14 mouse cellular contexts compared by ENCODE assay signal in genomic region chr3:133436919-133437320, GRCm38 (mm10).
"Had no signal": no experiment of that assay in that cellular context is flagged by ENCODE, and none has a peak within 500 bp of the region (broad histone marks: within the 10 kb centered on the region; RNA-seq: fewer than 3 reads in every experiment).

No protein-coding gene starts in this region.

- DNase-seq: kidney, postnatal 10 days; kidney, postnatal 4 days; liver; liver, embryonic 13.5 days; liver, postnatal 0 days; lung, postnatal 14 days; midbrain, embryonic 14.5 days had no signal

- H3K27me3 ChIP-seq: limb, embryonic 12.5 days; liver, embryonic 13.5 days; lung, embryonic 15.5 days; neural tube, embryonic 15.5 days had no signal

- H3K27ac ChIP-seq: layer of hippocampus, adult 2 months; limb, embryonic 12.5 days; liver, embryonic 13.5 days; lung, embryonic 15.5 days; macrophage; neural tube, embryonic 15.5 days; stomach, postnatal 0 days had no signal

- H3K9ac ChIP-seq: limb, embryonic 12.5 days; liver, embryonic 13.5 days; liver, postnatal 0 days; lung, embryonic 15.5 days; neural tube, embryonic 15.5 days had no signal

- H3K4me3 ChIP-seq: layer of hippocampus, adult 2 months; limb, embryonic 12.5 days; liver, embryonic 13.5 days; lung, embryonic 15.5 days; myocyte; neural tube, embryonic 15.5 days had no signal

- H3K4me1 ChIP-seq: limb, embryonic 12.5 days; liver, embryonic 13.5 days; lung, embryonic 15.5 days; neural tube, embryonic 15.5 days had no signal

- H3K36me3 ChIP-seq: limb, embryonic 12.5 days; liver, embryonic 13.5 days; lung, embryonic 15.5 days; neural tube, embryonic 15.5 days had no signal
